Mouse (Mus musculus) adrenal gland, postnatal 10 days (tissue): ENCODE data around the gene Hist1h2bl. TPM values are rescaled to one million over a fixed set of nuclear protein-coding genes. Genes with fewer than 3 reads are reported as not detected.
"Not testable (repeated sequence)": the region's sequence is repeated elsewhere in the genome, so short reads cannot be mapped to it uniquely, and the experiment has no call there.

Source experiments
- DNase-seq: peaks from one replicate; pipeline ENCODE4 v3.0.0; 2021; ENCODE audit warnings: mixed read lengths
- total RNA-seq, 2 experiments: library from RNA; stranded (reverse); gene quantifications; 2 replicates each; pipeline ENCODE4 v1.2.3; 2021

Hist1h2bl gene
- total RNA-seq, 2 experiments from 2014 or later: 284 to 352 TPM

- no peak for DNase-seq
Measured at GRCm38 (mm10) chr13:21722373-21722925, 6.5 kb upstream of the Hist1h2bl start.

- peak; percentile 65 for DNase-seq
Measured at GRCm38 (mm10) chr13:21721757-21722372, 5.9 kb upstream of the Hist1h2bl start, which contains the start of gene Hist1h2bm. TSS of gene Hist1h2bm (plus strand) at chr13:21722044.

- not testable (repeated sequence) for DNase-seq
Measured at GRCm38 (mm10) chr13:21721107-21721756, 5.3 kb upstream of the Hist1h2bl start.

- DNase-seq: no peak
Measured at GRCm38 (mm10) chr13:21718381-21719080, 2.6 kb upstream of the Hist1h2bl start.

DNA sequence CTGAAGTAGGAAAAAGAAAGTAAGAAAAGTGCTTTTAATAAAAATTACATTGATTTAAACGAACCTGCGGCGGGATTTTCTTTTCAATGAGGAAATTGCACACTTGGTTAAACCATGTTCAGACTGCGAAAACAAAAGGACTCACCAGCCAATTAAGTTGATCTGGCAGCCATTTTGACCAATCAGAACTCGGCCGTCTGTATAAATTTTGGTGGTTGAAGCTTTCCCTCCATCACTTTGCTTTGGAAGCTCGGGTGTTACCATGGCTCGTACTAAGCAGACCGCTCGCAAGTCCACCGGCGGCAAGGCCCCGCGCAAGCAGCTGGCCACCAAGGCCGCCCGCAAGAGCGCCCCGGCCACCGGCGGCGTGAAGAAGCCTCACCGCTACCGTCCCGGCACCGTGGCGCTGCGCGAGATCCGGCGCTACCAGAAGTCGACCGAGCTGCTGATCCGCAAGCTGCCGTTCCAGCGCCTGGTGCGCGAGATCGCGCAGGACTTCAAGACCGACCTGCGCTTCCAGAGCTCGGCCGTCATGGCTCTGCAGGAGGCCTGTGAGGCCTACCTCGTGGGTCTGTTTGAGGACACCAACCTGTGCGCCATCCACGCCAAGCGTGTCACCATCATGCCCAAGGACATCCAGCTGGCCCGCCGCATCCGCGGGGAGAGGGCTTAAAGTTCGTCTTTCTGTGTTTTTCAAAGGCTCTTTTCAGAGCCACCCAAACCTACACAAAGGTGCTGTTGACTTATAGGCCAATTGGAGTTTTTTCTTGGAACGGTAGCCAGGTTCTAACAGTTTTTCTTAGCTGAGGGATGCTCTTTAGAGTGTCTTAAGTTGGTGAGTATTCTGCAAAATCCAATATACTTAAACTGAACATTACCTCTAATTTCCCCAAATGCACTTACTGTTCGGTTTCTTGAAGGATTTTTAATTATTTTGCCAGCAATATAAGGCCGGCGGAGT is 1.7 kb upstream of the Hist1h2bl start, which contains the start of gene Hist1h3h:
TSS of gene Hist1h3h (plus strand) at position 263 of the 961 bp plus-strand sequence.
- peak; percentile 89 for DNase-seq

DNA sequence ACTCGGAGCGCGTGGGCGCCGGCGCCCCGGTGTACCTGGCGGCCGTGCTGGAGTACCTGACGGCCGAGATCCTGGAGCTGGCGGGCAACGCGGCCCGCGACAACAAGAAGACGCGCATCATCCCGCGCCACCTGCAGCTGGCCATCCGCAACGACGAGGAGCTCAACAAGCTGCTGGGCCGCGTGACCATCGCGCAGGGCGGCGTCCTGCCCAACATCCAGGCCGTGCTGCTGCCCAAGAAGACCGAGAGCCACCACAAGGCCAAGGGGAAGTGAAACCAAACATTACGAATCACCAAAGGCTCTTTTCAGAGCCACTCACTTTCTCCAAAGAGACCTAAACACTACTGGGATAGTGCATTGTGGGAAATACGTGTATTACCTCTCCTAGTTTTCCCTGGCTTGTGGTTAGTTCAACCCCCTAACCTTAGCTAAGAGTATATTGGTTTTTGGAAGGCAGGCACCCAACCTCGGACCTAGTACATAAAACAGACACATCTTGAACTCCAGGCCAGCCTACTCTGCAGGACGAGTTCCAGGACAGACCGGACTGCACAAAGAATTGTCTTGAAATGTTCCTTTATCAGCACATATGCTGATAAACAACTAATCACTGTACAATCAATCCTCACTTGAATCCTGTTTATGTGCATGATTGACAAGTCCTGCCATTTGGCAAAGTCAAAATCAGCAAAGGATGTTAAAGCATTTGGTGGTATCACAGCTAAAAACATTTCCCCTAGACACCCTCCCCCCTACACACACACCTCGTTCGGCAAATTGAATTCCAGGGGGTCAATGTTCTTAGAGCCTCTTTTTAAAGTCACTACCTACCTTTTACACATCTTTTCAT is 823 bp upstream of the Hist1h2bl start:
- peak; percentile 10 for DNase-seq

- DNase-seq: peak; percentile 21
Measured at GRCm38 (mm10) chr13:21715131-21715863, 646 bp downstream of the Hist1h2bl start.

DNA sequence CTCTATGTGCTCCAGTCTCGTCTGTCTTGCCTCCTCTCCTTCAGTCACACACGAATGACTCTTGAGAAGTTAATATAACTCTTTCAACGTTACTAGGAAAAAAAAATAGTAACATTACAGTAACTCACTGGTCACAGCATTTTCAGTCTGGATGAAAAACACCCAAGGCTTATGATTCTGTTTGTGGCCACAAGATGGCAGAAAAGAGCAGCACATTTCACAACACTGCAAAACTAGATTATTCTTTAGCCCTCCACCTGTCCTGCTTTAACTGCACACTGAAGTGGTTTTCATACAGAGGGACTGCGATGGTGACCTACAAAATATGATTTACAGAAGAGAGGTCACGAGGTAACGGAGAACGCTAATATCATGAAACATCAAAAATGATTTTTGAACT is 1.2 kb downstream of the Hist1h2bl start:
- peak; percentile 71 for DNase-seq

DNA sequence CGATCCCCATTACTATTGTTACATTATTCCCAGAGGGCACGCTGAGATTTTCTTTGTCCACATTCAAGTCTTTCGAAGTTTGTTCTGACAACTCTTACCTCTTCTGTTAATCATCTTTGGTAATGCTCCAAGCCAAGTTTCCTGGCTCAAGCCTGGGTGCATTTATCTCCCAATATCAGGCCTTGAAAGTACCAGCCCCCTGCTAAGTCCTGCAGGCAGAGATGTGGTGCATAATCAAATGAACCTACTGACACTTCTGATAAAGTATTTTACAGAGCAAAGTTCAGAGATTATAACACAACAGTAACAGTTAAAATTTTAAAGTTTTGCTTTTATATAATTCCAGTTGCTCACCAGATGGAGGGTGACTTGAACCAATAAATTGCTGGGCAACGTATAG is 4.2 kb downstream of the Hist1h2bl start:
- DNase-seq: no peak

DNA sequence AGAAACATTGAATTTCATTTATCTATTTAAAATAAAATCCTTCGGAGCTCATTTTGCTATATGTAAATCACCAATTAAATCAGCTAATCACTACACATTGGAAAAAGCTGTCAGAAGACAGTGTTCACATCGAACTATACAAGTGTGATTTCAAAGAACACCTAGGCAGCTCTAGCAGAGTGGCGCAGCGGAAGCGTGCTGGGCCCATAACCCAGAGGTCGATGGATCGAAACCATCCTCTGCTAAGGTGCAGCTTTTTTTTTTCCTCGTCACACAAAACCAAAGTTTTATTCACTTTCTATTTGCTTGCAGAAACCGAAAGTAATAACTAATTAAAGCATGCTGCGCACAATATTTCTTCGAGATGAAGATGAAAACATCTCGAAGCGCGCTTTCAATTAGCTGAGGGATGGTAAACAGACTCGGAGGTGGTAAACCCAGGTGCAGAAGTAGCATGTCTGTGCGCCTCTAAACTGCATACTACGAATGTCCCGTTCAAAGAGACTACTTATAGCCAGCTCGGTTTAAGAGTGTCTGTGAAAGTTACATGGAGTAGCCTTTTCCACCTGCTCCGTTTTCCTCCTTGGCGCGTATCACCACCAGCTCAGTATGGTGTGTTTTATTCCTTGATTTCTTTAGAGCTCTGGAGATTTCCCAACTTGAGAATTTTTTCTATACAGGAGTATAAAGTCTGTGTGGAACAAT is 5.0 kb downstream of the Hist1h2bl start:
- DNase-seq: peak; percentile 85

DNA sequence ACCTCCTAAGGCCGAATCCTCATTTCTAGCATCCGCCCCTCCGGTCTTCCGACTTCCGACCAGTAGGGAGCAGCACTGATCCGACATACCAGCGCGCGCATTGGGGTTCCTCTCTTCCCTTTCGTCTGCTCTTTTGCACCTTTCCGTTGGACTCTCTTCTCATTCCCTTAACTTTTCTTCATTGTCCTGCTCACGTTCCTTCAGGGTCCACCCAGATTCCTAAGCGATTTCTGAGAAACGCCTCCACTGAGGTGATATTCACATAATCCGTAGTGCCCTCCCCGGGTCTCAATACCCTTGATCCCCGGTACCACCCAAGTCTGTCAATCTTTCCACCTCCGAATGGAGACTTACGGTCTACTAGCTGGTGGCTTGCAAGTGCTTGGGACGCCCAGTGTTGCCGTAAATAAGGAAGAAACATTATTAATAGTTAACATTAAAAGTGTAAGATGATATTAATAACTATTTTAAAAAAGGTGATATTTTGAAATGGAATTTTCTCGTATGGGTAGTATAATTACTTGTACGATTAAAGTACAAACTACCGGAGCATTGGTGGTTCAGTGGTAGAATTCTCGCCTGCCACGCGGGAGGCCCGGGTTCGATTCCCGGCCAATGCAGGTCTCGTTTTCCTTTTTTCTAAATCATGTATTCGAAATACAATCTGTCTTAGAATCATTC is 5.8 kb downstream of the Hist1h2bl start:
- peak; percentile 91 for DNase-seq

DNA sequence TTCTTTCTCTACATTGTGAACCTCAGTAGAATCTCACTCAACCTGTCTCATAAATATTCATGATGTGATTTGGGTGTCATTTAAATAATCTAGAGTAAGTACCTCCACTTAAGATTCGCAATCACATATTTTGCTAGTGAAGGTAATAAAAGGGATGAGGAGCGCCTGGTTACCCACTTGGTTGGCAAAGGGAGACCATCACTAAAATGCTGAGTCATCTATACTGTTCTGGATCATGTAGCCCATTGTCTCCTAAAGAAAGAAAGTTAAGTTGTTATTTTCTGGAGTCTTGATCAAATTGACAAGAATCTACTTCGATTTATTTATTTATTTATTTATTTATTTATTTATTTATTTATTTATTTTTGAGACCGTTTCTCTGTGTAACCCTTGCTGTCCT is 9.3 kb downstream of the Hist1h2bl start:
- no peak for DNase-seq

DNA sequence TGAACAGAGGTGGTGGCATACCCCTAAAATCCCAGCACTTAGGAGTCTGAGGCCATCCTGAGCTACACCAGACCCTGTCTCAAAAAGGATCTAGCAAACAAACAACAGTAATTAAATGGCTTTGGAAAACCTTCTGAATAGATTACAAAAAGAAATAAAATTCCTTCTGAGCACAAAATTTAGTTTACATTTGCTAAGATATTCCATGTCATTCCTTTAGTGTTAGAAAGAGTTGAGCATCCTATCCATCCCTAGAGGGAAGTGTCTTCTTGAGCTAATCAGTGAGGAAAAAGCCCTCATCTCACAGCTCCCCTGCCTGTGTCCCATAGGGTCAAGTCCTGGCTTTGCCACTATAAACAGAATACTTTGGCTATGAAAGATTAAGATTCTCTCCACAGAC is 18.1 kb downstream of the Hist1h2bl start, which contains the start of gene Olfr1359:
TSS of gene Olfr1359 (plus strand) at position 301 of the 400 bp plus-strand sequence.
- DNase-seq: no peak

- no peak for DNase-seq
Measured at GRCm38 (mm10) chr13:21677305-21677704, 38.6 kb downstream of the Hist1h2bl start, which contains the start of gene Olfr1360. TSS of gene Olfr1360 (minus strand) at chr13:21677405.
